Mouse (Mus musculus) MN1 (cell line): ENCODE measurements around the gene Tpgs1.

Source experiments
- DNase-seq: peaks from one replicate; pipeline ENCODE4 v3.0.0-alpha.2; 2016; ENCODE audit warnings: low spot score

The Tpgs1 gene

DNA sequence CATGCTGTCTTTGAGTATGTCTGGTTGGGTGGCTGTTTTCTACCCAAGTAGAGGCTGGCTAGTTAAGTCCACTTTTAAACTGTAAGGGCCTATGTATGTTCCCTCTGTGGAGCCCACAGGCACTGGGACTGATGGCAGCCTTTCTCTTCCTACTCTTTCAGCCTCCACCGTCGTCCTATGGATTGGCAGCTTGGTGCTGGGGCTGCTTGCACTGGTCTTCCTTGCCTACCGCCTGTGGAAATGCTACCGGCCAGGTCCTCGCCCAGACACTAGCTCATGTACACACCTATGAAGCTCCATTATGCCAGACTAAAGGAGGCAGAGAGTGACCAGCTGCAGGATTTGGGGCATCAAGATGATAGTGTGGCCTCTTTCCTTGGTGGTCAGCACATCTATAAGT, 1.1 kb upstream of the Tpgs1 start:
- no peak for DNase-seq

DNA sequence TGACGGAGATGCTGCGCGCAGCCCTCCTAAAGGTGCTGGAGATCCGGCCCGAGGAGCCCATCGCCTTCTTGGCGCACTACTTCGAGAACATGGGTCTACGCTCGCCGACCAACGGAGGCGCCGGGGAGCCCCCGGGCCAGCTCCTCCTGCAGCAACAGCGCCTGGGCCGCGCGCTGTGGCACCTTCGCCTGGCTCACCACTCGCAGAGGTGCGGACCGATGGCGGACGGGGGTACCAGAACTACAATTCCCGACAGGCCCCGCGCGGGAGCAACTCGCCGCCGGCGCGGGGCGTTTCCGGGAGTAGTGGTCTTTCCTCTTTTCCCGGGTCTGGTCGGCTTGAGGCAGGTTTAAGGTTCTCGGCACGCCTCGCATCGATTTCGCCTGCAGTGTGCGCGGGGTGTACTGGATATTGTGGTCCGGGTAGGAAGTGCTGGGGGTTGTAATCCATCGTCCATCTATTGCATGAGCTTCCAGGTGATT, 448 bp downstream of the Tpgs1 start:
- peak; percentile 90 for DNase-seq

DNA sequence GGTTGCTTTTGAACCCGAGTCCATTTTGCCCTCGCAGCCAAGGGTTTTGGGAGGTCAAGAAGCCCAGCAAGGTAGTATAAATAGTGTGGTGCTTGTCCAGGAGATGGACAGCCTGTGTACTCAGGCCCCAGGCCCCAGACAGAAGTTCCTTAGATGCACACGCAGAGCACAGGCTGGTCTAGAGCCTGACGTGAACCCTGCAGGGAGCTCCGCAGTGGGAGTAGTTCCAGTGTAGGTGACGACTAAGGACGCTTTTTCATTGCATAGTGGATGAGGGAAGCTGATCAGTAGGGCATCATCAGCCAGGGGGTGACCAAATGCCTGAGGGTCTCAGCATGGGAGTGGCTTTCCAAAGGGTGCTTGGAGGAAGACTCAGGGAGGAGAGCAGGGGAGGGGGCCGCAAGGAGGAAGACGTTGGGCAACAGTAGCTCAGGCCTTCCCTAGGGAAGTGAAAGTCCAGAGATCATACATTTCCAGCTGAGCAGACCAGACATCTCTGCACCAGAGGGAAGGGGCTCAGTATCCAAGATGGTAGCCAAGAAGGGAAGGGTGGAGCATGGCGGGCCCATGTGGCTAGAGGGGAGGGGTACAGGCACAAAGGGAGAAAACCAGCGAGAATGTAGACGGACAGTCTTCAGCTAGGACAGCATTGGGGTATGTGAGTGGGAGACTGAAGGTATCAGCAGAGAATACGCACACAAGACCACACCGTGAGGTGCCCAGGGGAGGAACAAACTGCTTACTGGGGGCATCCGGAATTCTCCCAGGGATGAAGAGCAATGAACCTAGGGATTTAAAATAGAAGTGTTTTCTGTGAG, 1.1 kb downstream of the Tpgs1 start:
- DNase-seq = no peak

DNA sequence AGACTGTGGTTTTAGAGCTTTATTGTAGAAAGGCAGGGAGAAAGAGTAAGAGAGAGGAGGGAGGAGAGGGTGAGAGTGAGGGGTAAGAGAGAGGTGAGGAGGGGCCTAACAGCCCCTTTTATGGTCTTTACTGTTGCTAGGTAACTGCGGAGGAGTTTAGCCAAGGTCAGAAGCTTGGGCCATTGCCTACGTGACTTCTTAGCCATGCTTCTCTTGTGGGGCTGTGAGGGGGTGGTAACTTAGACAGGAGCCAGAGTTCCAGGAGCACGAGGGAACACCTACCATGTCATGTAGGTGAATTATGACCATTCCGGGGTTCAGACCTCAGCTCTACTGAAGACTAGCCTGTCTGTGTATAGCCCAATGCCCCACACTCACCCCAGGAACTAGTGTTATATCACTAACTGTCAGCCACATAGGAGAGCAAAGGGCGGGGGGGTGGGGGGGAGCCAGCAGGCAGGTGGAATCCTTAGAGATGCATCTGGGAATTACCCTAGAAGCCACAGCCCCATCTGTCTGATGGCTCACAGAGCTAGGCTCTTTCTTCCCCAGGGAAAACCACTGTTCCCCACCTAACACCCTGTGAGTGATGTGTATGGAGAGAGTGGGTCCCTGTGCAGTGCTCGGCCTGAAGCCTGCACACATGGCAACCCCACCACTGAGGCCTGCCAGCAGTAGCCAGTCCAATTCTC, 2.4 kb downstream of the Tpgs1 start:
- no peak for DNase-seq

DNA sequence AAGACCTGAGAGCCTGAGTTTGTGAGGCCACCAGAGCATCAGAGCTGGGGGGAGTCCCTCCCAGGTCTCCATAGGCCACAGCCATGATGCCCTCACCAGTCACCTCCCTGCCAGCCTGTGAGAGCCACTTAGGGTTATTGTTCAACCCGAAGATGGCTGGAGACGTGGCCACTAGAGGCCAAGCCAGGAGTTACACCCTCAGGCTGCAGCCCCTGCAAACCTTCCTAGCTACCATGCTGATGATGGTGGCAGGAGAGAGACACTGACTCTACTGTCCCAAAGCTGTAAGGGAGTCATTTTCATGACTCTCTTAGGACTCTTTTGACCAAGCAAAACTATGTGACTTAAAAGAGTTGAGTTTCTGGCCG, 2.9 kb downstream of the Tpgs1 start:
- DNase-seq = no peak

DNA sequence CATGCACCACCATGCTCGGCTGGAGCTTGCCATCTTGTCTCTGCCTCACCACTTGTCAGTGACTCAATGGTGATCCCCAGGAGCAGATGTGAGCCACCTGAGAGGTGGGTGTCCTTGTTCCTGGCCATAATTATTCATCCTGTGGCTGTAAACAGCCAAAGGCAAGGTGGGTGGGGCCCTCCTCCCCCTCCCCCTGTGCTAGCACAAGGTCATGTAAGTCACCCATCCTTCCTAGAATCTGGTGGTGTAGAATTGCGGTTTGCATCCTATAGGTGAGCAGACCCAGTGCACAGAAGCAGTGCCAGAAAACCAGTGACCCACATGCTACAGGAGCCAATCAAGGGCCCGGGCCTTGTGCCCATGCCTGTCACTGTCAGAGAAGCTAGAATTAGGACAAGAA, 3.9 kb downstream of the Tpgs1 start:
- no peak for DNase-seq

DNA sequence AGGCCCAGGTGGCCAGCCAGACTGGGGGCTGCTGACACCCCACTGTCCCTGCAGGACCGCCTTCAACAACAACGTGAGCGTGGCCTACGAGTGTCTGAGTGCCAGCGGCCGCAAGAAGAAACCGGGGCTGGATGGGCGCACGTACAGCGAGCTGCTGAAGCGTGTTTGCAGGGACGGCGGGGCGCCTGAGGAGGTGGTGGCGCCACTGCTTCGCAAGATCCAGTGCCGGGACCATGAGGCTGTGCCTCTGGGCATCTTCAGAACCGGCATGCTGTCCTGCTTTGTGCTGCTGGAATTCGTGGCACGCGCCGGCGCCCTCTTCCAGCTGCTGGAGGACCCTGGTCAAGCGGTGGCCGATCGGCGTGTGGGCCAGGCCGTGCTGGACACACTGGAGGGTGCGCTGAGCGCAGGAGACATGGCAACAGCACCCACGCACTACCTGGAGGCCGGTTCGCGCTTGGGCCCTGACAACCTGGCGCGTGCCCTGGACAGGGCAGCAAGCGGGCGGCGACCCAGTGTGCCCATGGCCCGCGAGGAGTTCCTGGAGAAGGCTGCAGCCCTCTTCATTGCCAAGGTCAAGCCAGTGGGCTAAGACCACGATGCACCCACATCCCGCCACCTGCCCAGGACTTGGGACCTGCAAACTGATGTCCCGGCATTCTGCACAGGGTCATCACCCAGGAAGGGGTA, 6.3 kb downstream of the Tpgs1 start:
- DNase-seq = no peak

DNA sequence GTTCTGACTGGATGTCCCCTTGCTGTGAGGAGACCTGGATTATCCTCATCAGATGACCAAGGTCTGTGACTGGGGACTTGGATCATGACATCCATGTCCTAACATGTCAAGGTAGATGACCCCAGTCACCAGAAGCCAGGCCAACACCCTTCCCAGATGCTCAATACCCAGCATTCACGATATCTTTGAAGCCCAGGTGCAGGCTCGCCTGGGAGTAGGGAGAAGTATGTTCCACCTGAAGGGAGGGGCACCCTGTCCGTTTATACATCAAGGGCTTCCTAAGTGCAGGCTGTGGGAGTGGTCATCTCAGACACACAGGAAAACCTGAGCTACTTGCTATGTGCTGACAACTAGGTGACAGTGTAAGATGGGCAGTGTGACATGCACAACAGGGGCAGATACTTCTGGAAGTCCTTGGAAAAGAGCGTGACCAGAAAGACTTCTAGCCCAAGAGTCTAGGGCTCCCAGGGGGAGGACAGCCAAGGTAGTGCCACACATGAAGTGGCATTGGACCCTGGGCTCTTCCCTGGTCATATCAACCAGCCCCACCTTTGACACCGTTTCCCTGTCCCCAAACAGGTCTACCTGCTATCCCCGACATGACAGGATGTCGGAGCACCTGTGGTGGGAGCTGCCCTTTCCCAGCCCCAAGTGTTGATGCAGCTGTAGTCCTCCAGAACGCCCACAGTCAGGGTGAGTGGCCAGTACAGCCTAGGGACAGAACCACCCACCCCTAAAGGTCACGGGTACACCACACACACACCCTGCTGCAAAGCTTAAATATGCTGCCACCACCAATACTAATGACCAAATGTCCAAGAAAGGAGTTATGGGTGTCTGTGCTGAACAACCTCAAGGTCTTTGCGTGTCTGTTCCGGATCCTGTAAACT, 11.7 kb downstream of the Tpgs1 start:
- DNase-seq = no peak

DNA sequence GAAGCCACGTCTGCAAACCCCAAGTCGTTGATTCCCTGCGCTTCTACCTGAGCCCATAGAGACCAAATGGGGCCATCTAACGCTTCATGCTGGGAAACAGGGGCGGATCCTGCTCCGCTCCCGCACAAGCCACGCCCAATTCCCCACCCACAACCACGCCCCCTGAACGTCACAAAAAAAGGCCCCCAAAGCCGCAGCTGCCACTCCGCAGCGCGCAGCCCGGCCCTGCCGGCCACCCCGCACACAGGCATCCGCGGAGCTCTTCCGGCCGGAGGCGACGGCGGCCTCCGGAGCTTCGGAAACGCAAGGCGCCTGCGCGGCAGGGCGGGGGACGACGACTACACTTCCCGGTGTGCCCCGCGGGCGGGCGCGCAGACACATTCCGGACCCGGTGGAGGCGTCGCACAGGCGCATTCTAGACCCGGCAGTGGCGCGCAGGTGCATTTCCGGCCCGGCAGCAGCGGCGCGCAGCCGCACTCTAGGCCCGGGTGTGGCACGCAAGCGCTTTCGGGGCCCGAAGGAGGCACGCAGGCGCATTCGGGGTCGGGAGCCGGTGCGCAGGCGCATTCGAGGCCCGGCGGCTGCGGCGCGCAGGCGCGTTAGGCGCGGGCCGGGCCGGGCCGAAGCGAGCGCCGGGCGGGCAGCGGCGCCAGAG, 12.5 kb downstream of the Tpgs1 start, which contains the start of gene Cdc34:
Cdc34 (plus strand) TSS at position 605 of the 655 bp plus-strand sequence.
- peak; percentile 100 for DNase-seq

DNA sequence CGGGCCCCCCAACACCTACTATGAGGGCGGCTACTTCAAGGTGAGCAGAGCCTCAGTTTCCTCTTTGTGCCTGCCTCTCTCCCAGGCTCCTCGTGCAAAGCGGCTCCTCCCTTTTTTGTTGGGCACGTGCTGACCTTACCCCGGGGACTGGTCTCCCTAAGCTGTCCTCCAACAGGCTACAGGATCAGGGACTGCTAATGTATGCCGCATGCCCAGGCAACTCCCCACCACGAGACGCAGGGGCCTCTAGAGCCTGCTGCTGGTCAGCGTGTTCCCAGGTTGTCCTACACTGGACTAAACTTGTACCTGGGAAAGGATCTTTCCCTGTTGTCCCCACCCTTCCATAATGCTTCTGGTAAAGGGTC, 13.4 kb downstream of the Tpgs1 start:
- peak; percentile 75 for DNase-seq

DNA sequence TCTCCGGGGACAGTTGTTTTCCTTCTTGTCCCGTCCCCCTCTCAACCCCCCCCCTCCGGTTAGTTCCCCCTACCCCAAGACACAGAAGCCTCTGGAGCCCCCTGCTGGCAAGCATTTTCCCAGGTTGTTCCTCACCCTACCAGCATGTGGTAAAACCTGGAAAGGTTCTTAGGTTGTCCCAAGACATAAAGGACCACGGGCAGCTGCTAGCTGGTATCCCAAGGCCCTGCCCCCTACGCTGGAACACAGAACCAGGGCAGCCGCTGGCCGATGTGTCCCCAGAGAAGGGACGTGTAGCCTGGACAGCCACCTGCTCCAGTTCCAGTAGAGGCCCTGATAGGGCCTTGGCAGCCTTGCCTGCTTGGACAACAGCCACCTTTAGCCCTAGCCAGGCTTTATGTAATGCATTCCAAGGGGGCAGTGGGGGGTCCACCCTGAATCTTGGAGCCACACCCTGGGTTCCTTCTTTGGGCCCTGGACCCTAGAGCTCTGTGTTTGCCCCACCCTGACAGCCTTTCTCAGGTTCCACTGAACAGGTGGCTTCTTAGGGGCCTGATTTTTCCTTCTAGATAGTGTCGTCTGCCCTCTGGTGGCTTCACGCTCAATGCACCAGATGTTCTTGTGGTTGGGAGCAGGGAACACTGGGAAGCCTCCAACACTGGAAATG, 13.9 kb downstream of the Tpgs1 start:
- DNase-seq = peak; percentile 93

DNA sequence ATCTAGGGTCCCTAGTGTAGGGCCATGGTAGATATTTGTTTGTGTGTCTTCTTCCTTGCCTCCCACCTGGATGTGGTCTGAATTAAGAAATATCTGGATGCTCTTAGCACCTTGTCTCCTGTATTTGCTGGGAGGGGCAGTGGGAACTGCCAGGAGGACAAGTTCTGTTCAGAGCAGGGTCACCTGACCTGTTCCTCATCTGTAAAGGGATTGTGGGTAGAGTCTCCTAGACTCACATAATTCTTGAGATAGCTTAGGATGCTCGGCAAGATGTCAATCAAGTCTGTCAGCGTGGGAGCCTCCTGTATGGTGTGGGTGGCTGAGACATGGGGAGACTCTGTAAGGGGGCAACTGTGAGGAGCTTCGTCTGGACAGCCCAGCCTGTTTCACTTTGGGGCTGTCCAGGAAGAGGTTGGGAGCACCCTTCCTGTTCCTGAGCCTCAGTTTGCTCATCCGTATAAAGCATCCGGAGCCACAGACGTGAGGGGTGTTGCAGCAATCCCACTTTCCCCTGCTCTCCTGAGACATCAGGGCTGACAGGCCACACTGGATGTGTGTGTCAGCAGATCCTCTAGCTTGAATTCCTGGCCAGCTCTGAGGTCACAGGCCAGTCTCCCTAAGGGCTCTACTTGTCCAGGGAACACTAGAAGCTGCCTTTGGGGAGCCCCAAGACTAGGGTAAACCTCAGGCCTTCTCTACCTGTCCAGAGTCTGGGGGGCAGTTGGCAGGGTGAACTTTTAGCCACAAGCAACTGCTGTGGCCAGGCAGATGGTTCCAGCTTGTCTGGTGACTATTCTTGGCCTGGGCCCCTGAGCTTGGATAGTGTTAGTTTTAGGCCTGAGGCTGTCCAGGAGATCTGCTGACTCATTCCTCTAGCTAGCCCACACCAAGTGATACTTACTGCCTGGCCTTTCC, 14.8 kb downstream of the Tpgs1 start:
- peak; percentile 69 for DNase-seq

DNA sequence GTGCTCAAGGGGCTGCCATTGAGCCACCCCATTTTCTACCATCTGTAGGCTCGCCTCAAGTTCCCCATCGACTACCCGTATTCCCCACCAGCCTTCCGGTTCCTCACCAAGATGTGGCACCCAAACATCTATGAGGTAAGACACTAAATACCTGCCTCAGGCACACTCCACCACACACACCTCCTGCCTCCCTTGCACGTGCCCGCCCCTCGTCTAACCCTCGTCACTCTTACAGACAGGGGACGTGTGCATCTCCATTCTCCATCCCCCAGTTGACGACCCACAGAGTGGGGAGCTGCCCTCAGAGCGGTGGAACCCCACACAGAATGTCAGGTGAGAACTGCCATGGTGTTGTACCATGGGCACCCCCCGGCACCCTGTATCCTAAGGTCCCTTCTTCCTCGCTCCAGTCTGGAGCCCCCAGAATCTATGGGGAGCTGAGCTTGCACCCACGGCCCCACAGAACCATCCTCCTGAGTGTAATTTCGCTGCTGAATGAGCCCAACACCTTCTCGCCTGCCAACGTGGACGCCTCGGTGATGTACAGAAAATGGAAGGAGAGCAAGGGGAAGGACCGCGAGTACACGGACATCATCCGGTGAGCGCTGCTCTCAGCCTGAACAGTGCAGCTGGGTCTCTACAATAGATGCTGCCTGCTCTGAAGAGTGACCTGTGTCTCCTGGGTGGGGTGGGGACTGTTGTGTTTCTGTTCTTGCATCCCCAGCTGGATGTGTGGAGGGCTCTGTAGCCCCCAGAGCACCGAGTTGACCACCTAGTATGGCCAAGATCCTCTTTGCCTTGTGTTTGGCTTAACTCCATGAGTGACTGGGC, 15.8 kb downstream of the Tpgs1 start:
- no peak for DNase-seq

DNA sequence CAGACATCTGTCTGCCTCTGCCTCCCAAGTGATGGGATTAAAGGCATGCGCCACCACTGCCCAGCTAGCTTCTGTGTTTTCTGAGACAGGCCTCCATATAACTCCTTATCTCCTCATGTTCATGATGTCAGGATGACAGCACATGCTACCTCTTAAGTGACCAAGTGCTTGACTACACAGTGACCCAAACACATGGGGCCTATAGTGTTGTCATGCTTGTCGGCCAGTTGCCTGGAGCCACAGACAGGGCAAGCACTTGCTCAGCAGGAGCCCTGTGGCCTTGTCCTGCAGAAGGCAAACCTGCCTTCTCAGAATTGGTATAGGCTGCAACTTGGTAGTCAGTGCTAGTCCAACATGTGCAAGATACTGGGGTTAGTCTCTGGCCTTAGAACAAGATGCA, 17.1 kb downstream of the Tpgs1 start:
- no peak for DNase-seq

DNA sequence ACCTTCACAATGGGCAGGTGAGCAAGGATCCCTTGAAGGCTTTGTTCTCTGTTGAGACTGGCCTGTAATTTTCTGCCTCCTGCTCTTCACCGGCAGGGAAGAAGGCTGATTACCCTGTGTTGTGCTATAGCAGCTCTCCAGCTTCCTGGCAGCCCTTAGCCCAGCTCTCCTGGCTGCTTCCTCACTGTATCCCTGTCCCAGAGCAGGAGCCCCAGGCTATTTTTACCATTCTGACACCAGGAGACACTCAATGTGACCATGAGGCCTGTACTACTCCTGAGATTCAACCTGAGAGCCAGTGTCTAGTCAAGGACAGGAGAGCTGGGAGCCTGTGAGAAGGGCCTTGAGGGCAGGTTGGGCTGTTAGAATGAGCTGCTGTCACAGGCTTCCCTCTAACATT, 17.5 kb downstream of the Tpgs1 start:
- no peak for DNase-seq

DNA sequence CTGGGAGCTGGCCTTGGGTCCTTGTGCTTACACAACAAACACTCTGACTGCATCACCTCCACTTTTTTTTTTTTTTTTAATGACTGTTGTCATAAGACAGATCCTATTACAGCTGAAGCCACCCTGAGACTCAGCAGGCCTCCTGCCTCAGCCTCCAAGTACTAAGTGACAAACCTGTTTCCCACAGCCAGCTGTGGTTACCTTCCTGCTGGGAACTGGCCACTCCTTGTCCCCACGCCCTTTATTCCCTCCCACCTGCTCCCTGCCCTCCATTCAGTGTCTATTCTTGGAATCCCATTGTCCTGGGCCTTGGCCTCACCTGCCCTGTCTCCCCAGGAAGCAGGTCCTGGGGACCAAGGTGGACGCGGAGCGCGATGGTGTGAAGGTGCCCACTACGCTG, 18.3 kb downstream of the Tpgs1 start:
- no peak for DNase-seq

DNA sequence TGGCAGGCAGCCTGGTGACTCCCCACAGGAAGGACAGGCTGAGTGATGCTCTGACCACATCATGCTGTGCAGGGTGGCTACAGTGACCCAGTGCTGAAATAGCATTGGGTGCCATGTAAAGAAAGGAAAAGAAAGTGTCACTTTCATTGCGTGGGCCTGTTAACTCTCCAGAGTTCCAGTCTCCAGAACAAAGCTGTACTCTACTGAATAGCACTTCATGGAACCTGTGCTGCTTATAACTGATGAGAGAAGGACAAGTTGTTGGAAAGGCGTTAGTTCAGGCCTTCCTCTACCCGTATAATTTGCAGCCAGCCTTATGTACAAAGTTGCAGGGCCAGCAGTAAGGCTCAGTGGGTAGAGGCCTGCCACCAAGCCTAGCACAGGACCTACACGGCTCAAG, 19.6 kb downstream of the Tpgs1 start, which contains the start of gene Gzmm:
Gzmm (plus strand) TSS at position 301 of the 400 bp plus-strand sequence.
- no peak for DNase-seq

DNA sequence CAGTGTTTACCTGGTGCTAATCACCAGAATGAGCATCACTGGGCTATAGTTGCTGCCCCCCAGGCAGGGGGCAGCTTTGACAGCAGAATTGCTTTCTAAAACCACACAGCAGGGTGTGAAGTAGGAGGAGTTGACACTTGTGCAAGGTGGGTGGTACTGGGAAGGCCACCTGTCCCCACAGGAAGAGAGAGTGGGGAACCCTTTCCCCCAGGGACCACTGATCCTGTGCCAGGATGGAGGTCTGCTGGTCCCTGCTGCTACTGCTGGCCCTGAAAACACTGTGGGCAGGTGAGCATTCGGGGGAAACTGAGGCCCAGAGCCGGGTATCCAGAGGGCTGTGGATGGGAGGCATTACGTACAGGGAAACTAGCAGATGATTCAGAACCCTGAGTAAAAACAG, 20.0 kb downstream of the Tpgs1 start:
- no peak for DNase-seq
